Mouse (Mus musculus) layer of hippocampus, postnatal 10 days (tissue): ENCODE results near the gene Wdfy3. TPM values are rescaled to one million over a fixed set of nuclear protein-coding genes. Genes with fewer than 3 reads are reported as not detected.
"Not testable (repeated sequence)": the region's sequence is repeated elsewhere in the genome, so short reads cannot be mapped to it uniquely, and the experiment has no call there.

Experiments used
- DNase-seq, 2 experiments: peaks; one replicate each; pipeline ENCODE4 v3.0.0; 2021; ENCODE audit warnings: low spot score in 2 of 2
- total RNA-seq, 2 experiments: library from RNA; stranded (reverse); gene quantifications; 2 replicates each; pipeline ENCODE4 v1.2.3; 2021

Wdfy3 gene
- total RNA-seq, 2 experiments from 2014 or later = 105 to 106 TPM

DNA sequence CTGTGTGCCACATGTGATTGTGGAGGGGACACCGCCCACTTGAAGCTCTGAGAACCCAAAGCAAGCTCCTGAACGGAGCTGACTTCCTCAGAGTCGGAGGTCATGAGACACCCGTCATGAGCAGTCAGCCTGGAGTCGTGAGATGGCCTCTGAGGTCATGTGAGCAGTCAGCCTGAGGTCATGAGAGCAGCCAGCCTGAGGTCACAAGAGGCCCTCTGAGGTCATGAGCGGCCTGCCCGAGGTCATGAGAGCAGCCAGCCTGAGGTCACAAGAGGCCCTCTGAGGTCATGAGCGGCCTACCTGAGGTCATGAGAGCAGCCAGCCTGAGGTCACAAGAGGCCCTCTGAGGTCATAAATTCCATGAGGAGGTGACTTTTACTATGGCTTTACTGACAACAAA, 120.4 kb downstream of the Wdfy3 start:
- no peak for DNase-seq

DNA sequence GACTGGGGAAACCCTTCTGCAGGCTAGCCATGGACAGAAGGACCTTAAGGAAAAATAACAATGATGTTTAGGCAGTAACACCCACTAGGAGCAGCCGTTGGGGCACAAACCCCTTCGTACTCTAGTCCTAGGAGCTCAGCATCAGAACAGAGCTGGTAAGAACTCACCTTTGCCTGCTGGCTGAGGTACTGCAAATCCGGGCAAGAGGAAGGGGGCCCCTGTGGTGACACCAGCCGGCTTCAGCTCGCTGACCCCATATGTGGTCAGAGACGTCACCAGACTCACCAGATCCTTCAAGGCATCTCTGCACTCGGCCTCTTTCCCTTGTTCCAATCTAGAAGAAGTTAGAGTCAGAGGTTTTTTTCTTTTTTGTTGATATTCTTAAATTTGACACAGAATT, 121.1 kb downstream of the Wdfy3 start:
- DNase-seq = no peak

DNA sequence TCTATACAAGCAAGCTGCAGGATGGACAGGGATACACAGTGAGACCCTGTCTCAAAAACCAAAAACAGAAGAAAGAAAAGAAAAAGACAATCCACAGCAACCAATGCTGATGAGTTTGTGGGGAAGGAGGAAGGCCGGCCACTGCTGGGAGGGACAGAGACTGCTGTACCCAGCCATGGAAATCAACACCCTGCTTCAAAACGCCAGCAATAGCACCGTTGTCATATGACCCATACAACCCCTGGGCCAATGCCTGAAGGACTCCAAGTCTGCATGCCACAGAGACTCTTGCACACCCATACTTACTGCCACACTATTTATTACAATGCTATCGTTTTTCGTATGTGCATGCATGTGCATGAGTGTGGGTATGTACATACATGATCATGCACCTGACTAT, 124.0 kb downstream of the Wdfy3 start:
- no peak for DNase-seq

DNA sequence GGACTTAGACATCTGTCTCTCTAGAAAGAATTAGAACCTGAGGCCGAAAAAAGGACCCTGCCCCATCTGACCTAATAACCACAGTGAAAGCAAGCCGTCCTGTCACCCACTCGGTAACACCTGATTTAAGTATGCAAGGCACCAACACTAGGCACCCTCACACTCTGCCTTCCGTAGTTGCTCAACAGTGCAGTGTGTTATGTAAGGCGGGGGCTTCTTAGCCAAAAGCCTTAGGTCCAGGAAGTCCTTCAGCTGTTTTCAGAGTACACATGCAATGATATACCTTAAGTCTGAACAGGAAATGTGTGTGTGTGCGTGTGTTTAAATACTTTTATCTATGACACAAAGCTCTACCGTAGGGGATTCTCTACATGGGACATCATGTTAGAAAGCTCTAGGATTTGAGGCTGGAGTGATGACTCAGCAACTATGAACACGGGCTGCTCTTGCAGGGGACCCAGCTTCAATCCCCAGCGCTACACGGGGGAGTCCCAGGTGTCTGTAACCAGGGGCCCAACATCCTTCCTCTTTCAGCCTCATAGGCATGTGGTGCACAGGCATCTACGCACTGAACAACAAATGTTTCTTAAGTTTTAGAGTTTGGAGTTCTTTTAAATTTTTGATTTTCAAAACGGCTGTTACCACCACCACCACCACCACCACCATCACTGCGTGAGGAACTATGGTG, 131.7 kb downstream of the Wdfy3 start:
- DNase-seq = no peak

DNA sequence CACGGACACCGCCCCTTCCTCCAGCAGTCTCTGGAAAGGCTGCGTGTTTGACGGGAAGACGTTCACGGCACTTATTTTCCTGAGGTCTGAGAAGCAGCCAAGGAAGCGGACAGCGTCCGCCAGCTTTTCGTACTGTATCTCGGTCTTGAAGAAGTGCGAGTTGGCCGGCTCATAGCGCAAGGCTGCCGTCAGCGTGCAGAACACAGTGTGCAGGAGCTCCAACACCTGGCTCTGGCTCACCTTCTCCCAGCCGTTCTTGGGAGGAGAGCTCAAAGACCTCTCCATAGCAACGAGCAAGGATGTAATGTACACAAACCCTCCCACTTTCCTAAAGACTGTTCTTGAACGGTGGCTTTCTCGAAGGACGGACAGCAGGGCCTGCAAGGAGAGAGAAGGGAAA, 132.4 kb downstream of the Wdfy3 start:
- DNase-seq = no peak

DNA sequence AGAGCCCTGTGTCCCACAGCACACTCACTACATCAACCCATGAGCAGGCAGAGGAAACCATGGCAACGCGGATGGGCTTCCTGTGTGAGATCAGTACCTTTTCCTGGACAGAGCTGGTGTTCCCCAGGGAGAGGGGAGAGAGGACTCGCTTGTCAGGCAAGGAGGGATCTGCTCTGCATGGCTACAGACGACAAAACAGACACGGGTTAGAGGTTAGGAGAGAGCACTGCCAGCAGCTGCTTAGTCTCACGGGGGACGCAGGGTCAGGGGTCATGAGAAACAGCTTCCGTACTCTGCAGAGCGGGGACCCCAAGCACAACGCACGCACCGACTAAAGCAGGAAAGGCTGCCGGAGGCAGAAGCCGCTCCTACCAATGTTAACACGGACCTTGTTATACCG, 133.8 kb downstream of the Wdfy3 start:
- DNase-seq = peak in 1 of 2 experiments; percentile 30

DNA sequence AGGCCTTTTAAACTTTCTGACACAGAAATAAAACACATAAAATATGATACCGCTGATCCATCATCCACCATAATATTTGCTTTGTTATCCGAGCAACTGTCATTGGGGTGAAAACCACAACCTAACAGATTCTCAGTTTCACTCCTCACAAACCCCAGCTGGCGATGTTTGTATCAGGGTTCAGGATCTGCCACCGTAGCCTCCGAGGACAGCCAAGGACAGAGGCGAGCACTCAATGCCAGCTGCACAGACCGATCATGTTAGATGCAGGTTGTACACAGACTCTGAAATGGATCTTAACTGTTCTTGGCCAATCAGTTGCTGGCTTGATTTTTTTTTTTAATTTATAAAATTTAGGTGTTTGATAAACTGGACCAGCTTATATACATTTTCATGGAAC, 135.1 kb downstream of the Wdfy3 start:
- DNase-seq = no peak

DNA sequence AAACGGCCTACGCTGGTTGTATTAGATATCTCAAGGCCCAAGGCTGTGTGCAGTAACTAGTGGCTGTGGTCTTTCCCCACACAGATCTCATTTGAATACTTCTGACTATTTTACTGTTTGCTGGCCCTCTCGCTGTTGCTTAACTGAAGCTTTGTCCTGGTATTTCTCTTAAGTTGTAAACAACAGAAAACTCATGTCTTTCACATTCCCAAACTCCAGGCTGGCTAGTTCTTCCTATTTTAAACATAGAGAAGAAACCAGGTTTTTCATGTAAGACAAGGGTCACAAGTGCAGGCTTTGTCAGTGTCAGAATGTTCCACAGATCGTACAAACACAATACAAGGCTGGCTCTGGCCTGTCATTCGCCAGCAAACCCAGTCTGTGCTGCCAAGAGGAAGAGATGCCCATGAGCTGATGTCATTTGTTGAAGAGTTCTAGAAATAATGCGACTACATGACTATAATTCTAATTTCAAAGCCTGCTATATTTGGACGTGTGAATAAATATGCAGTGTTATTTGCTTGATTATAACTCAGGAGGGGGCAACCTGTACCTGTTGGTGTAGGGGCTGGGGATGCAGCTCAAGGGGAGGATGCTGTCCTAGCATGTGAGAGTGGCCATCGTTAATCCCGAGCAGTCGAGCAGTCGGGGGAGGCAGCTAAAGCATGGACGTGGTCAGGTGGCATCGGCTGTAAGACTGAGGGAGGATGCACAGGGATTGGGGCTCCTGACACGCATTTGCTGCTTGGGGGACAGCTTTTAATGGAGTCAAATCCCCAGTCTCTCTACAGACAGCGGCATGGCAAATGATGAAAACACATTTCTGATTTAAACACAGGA, 136.5 kb downstream of the Wdfy3 start:
- DNase-seq = no peak

DNA sequence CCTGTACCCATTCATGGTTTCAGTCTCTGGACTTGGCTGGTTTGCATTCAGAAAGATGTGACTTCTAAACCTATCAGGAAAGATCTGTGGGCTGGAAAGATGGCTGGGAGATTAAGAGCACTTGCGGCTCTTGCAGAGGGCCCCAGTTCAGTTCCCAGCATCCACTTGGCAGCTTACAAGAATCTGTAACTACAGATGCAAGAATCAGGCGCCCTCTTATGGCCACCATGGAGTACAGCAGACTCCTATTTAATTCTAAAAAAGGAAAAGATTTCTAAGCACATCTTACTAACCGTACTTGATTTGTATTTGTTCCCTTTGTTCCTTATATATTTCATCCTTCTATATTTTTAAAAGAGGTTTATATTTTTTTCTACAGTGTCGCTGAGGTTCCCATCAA, 137.7 kb downstream of the Wdfy3 start:
- DNase-seq = no peak

DNA sequence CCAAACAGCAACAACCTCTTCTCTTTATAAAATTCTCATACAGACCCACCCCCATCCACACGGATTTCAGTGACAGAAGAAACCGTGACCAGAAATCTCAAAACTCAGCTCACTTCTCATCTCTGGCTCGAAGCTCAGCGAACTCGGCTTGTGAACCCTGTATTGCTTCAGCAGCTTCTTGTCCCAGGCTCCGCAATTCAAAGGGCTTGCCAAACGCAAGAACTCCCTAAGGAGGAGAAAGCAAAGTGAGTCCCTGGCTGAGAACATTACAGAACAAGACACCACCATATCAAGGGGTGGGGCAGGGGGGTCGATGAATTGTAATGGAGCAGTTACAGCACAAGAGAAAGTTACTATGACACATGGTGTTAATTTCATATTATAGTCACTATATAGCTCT, 143.4 kb downstream of the Wdfy3 start:
- no peak for DNase-seq

DNA sequence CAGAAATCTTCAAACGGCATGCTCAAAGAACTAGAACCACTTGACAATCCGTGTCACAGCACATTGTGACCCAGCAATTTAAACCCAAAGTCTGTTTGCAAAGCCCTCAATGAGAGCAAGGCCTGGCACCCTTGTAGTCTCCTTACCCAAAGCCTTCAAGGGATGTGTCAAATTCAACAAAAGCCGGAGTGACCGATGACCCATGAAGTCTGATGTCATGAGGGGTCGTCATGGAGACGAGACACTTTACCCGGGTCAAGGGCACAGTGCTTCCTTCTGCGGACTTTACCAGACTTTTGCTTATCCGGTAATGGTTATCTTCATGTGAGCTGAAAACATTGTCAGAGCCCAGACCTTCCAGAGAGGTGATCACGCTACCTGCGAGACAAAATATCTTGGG, 146.0 kb downstream of the Wdfy3 start:
- no peak for DNase-seq

DNA sequence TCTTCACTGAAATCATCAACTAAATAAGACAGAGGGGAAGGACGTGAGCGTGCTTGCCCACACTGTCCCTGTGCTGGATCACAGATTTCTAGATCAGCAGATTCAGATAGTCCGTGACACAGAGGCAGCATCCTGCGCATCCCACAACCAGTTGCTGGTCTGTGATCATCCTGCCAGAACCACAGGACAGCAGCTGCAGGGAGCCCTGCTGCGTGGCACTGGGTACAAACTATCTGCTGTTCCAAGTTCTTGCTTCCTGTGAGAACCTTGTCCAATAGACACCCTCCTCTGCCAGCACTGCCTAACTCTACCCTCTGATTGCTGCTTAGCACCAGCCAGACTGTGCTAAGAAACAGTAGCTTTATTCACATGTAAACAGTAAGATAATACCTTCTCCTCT, 150.2 kb downstream of the Wdfy3 start:
- no peak for DNase-seq

DNA sequence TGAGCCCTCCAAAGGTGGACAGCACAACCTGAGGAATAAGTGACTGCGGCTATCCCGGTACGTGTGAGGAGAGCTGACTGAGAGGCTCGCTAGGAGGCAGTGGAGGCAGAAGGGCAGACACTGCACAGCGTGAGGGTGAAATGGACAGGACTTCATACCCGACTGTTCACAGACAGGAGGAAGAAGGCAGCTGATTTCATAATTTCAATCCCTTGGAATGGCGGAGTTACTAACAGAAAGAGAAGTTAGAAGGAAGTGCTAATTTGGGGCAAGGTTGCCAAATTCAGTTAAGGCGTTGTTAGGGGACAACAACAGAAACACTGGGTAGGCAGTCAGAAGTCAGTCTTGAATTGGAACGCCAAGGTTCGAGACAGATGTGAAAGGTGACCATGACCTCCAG, 160.3 kb downstream of the Wdfy3 start:
- DNase-seq = no peak

DNA sequence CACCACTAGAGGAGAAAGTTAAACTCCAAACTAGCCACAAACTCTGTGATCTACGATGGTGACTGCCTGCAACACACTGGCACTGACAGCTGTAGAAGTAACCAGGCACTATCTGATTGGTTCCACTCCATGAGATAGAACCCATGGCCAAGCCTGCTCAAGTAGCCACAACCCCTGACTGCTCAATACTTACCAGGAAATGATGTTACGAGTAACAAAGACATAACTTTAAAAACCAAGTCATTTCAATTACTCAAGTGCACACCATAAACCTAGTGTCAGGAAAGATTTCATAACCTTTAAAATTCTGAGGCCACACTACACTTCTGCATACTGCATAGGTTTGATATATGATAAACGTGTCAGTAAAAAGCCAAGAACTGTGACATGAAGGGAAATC, 164.1 kb downstream of the Wdfy3 start:
- no peak for DNase-seq

DNA sequence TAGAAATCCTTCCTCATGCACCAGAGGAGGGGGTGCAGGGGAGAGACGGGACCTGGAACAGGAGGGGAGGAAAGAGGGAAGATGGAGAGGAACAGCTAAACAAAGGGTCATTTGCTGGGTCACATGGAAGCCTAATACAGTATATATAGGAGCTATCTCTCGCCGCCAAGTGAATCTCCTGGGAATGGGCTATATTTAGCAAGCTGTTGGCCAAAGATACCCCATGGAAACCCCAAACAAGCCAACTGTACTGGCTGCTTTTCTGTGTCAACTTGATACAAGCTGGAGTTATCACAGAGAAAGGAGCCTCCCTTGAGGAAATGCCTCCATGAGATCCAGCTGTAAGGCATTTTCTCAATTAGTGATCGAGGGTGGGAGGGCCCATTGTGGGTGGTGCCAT, 164.9 kb downstream of the Wdfy3 start:
- DNase-seq = not testable (repeated sequence)

DNA sequence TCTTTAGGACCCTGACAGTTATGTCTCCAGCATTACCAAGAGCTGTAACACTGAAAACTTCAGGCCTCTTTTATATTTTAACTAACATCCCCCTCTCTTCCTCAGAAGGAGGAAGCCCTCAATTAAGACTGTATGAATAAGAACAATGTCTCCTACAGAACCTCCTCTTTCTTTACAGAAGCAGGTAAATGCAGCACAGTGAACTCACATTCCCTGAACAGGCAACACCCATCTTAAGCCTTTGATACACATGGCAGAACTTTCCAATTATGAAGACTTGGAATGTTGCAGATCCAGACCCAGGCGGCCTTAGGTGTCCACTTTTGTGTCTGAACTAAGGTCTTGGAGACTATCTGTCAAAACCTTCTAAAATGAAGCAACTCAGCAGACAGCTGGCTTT, 167.0 kb downstream of the Wdfy3 start:
- DNase-seq = no peak

DNA sequence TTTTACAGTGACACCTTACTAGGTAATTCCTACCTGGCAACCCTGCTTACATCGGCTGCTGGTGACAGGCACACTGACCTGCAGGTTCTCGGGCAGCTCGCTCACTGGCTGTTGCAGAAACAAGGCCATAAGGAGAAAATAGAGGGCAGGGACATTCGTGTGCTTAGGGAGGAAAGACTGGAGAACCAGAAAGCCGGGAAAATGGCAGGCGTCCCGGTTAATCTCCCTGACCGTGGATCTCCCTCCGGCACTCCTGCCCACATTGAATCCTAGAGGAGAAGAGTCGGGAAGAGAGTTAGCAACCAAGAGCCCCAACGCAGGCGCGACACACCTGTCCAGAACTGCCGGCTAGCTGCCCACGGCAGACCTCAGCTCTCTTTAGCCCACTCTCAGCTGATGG, 169.7 kb downstream of the Wdfy3 start:
- no peak for DNase-seq

DNA sequence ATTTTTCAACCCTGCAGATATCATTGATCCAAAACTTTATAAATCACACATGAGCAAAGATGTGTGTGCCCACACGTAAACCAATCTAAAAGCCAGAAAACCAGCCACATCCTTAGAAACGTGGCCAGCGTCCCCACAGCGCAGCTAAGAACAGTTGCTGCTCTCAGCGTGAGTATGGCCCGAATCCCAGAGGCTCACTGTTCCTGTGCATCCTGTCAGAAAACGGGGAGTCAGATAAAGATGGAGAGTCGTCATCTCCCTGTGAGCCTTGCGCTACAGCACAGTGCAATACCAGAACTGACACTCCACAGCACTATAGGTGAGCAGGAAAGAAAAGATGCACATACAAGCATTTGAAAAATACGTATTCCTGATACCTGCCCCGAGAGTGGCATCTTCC, 172.9 kb downstream of the Wdfy3 start:
- no peak for DNase-seq

DNA sequence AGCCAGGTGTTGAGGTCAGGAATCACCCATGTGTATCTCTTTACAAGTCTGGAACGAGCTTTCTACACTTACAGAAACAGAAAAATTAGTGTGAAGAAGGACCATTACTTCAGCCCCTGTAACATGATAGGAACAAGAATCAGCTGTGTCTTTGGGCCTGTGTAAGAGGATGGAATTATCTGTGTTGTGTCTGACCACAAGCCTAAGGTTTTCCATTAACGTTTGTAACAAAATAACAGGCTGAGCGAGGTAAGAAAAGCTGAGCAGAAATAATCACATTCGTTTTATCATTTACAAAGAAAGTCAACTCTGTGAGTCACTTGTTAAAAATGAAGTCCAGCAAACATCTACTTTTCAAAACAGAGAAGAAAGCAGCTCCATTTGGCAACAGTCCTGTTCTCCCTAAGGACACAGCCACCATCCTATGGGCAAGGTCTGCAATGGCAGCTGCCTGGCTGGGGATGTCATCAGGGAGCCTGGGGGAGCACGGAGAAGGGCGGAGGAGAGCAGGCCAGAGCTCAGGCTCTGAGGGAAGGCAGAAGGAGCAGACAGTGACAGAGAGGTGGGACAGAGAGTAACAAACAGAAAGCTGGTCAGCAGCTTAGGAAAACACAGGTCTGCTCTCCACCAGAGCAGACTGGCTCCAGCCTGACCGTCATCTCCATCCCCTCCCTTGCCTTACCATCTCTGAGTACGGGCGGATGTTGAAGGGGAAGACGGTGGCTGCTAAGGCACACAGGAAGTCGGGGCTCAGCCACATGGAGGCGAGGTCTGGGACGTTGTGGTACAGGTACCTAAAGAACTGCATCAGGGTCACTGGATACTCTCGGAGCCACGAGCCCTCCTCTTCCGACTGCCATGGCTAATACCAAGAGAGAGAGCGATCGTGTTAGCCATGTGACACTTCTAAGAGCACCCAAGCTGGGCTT, 173.7 kb downstream of the Wdfy3 start:
- DNase-seq = no peak

DNA sequence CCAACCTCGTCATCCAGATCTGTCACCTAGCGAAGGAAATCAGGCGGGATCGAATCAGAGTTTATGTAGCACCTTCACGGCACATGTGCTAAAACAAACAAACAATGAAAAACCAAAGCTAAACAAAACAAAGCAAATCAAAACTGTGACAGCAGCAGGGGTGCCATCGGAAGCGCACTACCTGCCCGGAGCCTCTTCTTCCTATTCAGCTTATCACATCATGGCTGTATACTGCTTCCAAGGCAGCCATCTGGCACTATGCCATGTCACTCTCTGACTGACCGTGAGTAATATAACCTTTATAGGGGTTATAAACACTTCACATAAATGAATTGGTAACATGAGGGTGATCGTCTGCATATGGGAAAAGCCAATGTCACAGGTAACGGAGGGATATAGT, 174.6 kb downstream of the Wdfy3 start:
- DNase-seq = no peak

DNA sequence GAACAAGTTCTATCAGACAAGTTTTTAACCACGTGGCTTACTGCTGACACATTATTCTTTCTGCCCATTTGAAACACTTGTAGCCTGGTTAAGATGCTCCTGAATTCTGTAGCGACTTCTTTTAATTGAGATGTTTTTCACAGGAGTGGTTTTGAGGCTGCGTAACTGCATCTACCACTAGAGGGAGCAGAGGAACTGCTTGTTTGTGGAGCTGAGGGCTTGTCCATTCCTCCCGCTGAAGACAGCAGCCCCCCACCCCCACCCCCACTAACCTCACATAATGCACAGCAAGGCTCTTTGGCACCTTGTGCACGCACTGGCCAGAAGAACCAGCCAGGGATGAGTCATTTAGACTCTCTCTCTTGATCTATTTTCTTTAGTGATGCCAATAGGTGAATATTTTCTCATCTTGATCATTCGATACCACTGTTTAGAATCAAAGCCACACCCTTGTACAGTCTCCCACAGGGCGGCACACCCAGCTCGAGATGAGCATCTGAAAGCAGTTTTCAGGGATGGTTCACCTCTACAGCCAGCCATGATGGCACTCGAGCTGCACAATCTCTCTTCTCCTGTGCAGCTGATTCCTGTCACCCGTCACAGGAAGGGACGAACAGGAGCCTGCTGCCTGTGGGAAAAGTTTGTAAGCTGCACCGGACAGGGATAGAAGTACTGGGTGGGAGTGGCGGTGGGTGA, 175.8 kb downstream of the Wdfy3 start:
- DNase-seq = peak; percentile 40 to 45
